Mouse (Mus musculus) lung, adult 2 months (tissue): ENCODE results near the gene Slc8a1. TPM values are rescaled to one million over a fixed set of nuclear protein-coding genes. Genes with fewer than 3 reads are reported as not detected.

Experiments
- DNase-seq: peaks from one replicate; pipeline ENCODE4 v3.0.0; 2022
- H3K4me1 ChIP-seq: fragments of 200-500 bp; 2 replicates; pipeline ENCODE4 v1.6.1; 2011; ENCODE audit warnings: low read length; ENCODE audit not compliant: control insufficient read depth, insufficient read depth
- H3K4me3 ChIP-seq: fragments of 200-500 bp; replicated peaks from 2 replicates; pipeline ENCODE3; 2011; ENCODE audit warnings: low read depth, mild to moderate bottlenecking, control low read depth, low read length; ENCODE audit errors: extremely low read depth
- CTCF ChIP-seq: fragments of 200-500 bp; IDR thresholded peaks from 2 replicates; pipeline ENCODE4 v1.5.1; 2011; ENCODE audit warnings: mild to moderate bottlenecking, low read length, control low read depth; ENCODE audit not compliant: insufficient read depth
- POLR2A ChIP-seq: fragments of 200-500 bp; IDR thresholded peaks from 2 replicates; pipeline ENCODE4 v1.6.1; 2011; ENCODE audit warnings: low read depth, mild to moderate bottlenecking, control low read depth, low read length, borderline replicate concordance; ENCODE audit errors: extremely low read depth
- WGBS: fragments of 180-500 bp; shearing (Covaris S2); methylation state at CpG from one replicate; pipeline ENCODE4 v1.1.7; 2018; 5-methylcytosine and 5-hydroxymethylcytosine counted together
- polyA plus RNA-seq: library from polyadenylated mRNA; depleted of rRNA; stranded (reverse); fragments of >200 nt; gene quantifications from 2 replicates; pipeline ENCODE4 v1.2.3, GENCODE M21; 2012

The Slc8a1 gene
- polyA plus RNA-seq, 1 experiment, result 8.0 TPM

DNA sequence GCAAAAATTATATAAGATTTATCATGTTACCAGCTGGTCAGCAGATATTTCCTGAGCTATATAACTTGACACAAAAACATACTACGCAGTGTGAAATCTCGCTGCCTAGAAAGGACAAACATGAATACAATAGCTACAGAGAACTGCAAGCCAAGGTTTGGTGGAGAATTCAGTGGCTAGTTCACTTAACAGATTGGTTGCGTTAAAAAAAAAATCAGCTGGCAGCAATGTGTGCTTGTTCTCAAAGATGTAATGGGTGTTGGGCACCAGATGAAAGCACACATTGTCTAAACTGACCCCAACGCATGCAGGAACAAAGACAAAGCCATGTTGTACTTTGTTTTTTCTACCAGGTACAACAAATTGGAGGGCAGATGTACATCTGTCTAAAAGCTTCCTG is 209.2 kb downstream of the Slc8a1 start:
- Histone ChIP-seq H3K4me1 (no peaks in the 10 kb centered on the region), H3K4me3 (no peak overlapping the region)
- WGBS, result 81% methylated on average over 4 of the region's 4 CpGs

DNA sequence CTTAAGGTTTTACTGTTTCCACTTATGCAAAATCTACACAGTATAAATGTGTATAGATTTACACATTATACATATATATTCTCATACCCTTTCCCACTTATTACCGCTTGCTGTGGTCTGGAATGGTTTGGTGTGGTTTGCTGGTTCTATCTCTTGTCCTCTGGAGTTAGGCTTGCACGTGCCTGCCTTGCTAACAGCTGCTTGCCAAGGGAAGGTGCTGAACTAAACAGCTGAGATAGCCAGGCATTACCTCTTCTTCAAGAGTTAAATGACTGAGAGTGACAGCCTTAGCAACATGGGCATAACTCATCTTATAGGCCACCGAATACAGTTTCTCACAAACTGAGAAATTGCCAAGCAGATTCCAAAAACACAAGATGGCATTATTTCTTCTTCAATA is 211.7 kb downstream of the Slc8a1 start:
- WGBS, result 90% methylated on average over 3 of the region's 3 CpGs
- DNase-seq, result no peak
- Histone ChIP-seq H3K4me1 (no peaks in the 10 kb centered on the region), H3K4me3 (no peak overlapping the region)
- TF ChIP-seq POLR2A (no peak), CTCF (no peak)

More for the DNA sequence above, 209.2 kb downstream of the Slc8a1 start:
- no peak for DNase-seq
- TF ChIP-seq CTCF (no peak), POLR2A (no peak)

DNA sequence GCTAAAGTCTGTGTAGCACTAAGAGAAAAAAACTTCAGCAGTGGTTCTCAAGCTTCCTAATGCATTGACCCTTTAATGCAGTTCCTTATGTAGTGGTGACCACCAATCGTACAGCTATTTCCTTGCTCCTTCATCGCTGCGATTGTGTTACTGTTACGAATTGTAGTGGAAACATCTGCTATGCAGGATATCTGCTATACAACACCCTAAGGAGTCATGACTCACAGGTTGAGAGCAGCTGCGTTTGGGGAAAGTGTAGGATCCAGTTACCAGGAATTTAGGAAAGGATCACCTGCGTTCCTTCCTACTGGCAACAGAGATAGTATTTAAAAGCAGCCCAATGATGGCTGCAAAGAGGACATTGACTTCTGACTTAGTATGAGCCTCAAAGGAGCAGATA is 213.4 kb downstream of the Slc8a1 start:
- DNase-seq, result no peak
- TF ChIP-seq POLR2A, result no peak
- 85% methylated on average over 6 of the region's 6 CpGs for WGBS
- Histone ChIP-seq H3K4me3 (no peak overlapping the region), H3K4me1 (no peaks in the 10 kb centered on the region)

DNA sequence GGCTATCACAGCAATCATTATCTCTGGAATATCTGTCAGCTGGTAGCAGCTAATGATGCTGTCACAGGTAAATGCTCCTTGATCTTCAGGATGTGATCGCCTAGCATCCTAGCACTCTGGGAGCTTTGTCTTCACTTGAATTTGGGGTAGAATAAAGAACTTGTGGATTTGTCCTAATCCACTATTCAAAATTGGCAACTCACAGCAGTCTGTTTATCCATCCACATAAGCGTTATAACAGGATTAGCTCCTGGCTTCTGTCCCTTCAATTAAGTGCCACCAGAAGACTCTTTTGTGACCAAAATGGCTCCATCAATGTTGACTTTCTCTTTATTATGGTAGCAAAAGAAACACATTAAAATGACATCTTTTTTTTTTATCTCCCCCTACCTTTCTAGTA is 214.2 kb downstream of the Slc8a1 start:
- WGBS, result 81% methylated on average over 2 of the region's 2 CpGs
- TF ChIP-seq CTCF, result no peak
- no peak for TF ChIP-seq POLR2A
- H3K4me1 ChIP-seq, result no peaks in the 10 kb centered on the region

DNA sequence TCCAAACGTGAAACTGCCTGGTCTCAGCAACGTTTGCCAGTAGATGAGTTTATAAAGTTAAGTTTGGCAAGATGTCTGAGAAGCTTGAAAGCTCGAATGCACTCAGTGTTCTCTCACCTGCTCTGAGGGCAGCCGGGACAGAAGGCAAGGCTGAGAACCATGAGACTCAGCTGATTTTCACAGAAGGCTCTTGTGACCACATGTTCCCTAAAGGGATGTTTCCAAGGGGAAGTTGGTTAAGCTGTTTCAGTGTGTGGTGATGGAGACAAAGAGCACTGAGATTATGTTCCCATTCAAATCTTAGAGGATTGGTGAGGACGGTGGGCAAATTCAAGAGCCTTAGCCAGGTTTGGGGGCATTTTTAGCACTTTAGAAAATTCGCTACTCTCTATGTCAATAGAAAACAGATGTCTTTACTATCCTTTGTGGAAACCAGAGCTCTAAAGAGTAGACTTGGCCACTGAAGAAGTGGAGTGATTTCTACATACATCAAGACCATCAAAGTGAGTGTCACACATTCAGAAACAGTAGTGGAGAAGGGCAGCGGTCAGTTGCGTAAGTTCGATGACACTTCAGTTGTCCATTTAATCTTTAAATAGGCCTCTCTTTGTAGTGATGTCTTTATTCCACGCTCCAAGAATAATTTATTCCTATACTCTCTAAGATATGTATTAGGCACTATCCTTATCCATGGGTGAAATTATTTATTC is 219.7 kb downstream of the Slc8a1 start:
- TF ChIP-seq CTCF, result no peak
- TF ChIP-seq POLR2A, result no peak
- no peaks in the 10 kb centered on the region for H3K4me1 ChIP-seq
- WGBS, result 80% methylated on average over 10 of the region's 10 CpGs
- no peak overlapping the region for H3K4me3 ChIP-seq
- no peak for DNase-seq

More for the DNA sequence above, 214.2 kb downstream of the Slc8a1 start:
- no peak for DNase-seq
- no peak overlapping the region for H3K4me3 ChIP-seq

DNA sequence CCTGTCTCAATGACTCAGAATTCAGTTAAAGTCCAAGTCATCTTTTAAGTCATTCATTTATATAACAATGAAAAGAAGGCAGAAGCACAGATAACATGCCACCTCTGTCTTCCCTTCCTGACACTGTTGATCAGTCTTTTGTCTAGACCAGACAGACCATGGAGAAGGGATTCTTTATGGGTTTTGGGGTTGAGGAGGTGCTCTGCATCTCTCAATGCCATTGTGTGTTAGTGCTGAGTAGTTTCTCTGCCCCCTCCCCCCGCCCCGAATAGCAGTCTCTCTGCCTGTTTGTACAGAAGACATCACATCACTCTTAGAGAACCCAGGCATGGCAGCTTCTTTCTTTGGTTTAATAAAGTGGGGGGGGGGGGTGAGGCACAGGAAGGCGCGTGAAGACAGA is 222.0 kb downstream of the Slc8a1 start:
- DNase-seq, result no peak
- no peaks in the 10 kb centered on the region for H3K4me1 ChIP-seq
- TF ChIP-seq CTCF, result no peak
- no peak for TF ChIP-seq POLR2A
- 91% methylated on average over 4 of the region's 4 CpGs for WGBS
- no peak overlapping the region for H3K4me3 ChIP-seq

DNA sequence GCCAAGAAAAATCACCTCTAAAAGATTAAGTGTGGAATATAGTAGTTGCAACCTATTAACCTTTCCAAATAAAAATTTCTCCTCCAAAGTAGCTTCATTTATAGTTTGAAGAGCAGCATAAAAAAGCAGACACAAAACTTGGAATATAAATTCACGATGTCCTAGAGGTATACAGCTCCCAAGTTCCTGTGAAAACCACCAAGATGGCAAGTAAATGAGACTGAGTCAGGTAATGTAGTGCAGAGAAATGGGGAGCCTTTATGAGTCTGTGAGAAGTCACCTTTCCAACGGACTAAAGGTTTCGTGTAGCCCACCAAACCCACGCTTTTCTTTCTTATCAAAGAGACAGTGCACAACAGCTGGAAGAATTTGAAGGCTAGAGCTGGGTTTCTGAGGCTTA is 224.2 kb downstream of the Slc8a1 start:
- no peak for TF ChIP-seq CTCF
- no peak for TF ChIP-seq POLR2A
- H3K4me3 ChIP-seq, result no peak overlapping the region
- DNase-seq, result no peak
- H3K4me1 ChIP-seq, result no peaks in the 10 kb centered on the region
- WGBS, result 89% methylated on average over 4 of the region's 4 CpGs

DNA sequence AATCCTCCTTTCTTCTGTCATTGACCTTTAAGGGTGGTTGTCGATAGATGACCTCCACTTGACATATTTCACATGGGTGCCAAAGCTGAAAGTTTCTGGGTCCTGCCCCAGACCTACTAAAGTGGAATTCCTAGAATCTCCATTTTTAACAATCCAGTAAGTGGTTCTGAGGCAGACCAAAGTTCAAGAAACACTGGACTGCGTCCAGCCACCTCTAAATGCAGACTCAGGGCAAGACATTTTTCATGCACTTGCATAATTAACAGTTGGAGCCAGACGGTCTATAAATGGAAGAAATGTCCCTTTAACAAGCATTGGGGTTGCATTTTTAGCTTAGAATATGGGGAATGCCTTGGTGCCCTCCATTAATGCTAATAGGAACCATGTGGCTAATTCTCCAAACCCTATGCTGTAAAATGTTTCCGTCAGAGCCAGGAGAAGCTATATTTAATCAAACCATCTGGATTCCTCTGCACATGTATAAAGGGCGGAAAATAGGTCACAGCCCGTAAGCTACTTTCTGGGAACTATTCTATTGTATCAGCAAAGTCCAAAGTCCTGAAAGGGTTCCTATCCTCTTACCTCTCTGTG is 224.7 kb downstream of the Slc8a1 start:
- Histone ChIP-seq H3K4me1 (no peaks in the 10 kb centered on the region), H3K4me3 (no peak overlapping the region)
- 73% methylated on average over 6 of the region's 6 CpGs for WGBS
- no peak for TF ChIP-seq POLR2A
- no peak for TF ChIP-seq CTCF
- no peak for DNase-seq

DNA sequence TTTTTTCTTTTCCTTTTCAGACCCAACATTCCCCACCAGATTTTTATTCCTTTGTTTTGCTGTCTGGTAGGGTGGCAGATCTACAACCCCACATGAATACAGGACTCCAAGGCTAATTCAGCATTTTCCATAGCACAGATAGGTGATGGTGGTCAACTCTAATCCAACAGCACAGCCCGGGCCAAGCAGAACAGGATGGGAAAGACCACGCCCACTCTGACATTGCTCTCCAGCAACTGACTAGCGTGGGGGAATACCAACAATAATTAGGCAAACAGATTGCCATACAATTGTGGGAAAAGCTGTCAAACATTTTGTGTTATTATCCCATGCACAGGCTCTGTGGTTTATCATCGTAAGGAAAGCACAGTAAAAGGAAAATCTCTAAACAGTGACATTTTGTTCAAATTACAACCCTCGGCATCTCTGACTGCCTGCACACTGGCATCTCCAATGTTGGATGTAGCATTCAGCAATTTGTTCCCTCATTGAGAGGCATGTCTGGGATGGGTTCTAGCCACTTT is 233.0 kb downstream of the Slc8a1 start:
- TF ChIP-seq CTCF (no peak), POLR2A (no peak)
- peaks cover 2% of the 10 kb centered on the region for H3K4me1 ChIP-seq
- WGBS, result 68% methylated on average over 5 of the region's 5 CpGs
- DNase-seq, result no peak
- no peak overlapping the region for H3K4me3 ChIP-seq

DNA sequence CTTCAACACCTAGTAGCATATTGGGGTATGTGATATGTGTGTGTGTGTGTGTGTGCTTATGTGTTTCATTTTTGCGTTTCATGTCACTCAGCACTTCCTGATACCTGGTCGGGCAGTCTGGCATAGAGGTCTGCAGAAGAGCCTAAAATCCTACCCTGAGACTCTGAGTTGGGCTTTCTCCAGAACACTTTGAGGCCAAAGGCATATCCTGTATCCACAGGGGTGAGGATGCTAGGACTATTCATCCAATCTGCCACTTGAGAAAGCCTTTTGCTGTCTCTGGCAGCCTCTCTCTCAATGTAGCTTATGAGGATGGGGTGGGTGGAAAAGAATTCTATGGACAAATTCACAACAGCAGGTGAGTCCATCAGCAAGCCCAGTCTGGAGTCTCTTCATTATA is 234.1 kb downstream of the Slc8a1 start:
- peaks cover 2% of the 10 kb centered on the region for H3K4me1 ChIP-seq
- DNase-seq, result no peak
- no peak overlapping the region for H3K4me3 ChIP-seq
- no peak for TF ChIP-seq CTCF
- TF ChIP-seq POLR2A, result no peak
- 82% methylated on average over 2 of the region's 2 CpGs for WGBS

DNA sequence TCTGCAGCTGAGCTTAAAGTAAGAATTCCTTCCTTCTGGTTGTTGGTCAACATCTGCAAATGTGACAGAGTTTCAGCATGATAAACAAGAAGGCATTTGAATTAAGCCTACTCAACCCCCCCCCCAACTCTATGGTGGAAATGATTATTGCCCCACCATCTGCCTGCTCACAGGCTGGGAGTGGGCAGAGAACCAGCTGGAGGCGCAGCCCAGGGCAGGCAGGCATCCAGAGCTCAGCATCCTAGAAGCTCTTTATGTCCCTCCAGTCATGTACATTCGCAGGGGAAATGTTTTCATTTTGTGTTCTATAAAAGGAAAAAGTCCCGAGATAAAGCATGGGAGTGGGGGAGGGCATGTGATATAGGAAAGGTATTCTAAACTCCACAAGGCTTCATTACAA is 235.4 kb downstream of the Slc8a1 start:
- H3K4me1 ChIP-seq, result peaks cover 2% of the 10 kb centered on the region
- DNase-seq, result no peak
- H3K4me3 ChIP-seq, result no peak overlapping the region
- TF ChIP-seq CTCF, result no peak
- no peak for TF ChIP-seq POLR2A
- WGBS, result 76% methylated on average over 3 of the region's 3 CpGs
